Mouse (Mus musculus) cerebellum, postnatal 4 days (tissue): Measurements from ENCODE around the gene Fgf22.

Experiments
- DNase-seq, 2 experiments: peaks; one replicate each; pipeline ENCODE4 v3.0.0; 2022; ENCODE audit warnings: low spot score in 2 of 2, mixed read lengths in 1 of 2

Gene Fgf22

DNA sequence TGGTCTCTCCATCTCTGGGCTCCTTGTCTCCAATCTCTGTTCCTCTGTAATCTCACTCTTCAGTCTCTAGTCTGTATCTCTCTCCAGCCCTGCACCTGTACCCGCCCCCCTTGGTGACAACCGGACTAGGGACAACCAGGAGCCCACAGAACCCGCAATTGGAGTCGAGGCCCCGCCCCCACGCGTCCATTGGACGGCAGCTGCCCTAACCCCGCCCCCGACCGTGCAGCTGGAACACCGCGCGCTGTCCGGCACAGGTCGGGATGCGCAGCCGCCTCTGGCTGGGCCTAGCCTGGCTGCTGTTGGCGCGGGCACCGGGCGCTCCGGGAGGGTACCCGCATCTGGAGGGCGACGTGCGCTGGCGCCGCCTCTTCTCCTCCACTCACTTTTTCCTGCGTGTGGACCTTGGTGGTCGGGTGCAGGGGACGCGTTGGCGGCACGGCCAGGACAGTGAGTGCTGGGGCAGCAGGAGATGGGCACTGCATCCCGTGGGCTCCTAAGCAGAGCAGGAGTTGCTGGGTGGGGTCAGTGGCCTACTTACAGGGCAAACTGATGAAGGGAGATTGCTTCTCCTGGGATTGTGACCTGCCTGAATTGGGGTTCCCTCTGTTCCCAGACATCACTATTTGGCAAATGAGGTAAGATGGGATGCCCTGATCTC lies at the start of gene Fgf22:
Fgf22 (plus strand) TSS at position 221 of the 661 bp plus-strand sequence.
- DNase-seq: peak; percentile 56 to 78

DNA sequence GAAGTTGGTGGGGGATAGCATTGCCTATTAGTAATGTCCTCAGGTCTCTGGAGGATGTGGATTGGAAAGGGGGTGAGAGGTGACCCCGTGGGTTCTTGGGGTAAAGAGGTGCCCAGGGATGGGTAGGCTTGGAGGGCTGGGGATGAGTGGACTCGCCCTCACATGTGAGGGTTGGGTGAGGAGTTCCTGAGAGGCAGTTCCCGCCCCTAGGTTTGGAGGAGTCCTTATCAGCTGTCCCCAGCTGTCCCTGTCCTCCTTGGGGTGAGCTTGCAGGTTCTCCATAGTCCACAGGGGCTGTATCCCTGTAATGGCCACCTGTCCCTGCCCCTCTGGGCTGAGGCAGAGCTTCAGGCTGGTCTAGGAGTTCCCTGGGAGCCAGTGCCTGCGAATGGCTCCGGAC lies 48.9 kb upstream of the Fgf22 start:
- DNase-seq: no peak

GRCm38 (mm10) chr10:79706406-79707094 lies 48.3 kb upstream of the Fgf22 start:
- no peak for DNase-seq

GRCm38 (mm10) chr10:79707162-79707561 lies 47.7 kb upstream of the Fgf22 start:
- no peak for DNase-seq

GRCm38 (mm10) chr10:79707759-79708158 lies 47.1 kb upstream of the Fgf22 start:
- no peak for DNase-seq

DNA sequence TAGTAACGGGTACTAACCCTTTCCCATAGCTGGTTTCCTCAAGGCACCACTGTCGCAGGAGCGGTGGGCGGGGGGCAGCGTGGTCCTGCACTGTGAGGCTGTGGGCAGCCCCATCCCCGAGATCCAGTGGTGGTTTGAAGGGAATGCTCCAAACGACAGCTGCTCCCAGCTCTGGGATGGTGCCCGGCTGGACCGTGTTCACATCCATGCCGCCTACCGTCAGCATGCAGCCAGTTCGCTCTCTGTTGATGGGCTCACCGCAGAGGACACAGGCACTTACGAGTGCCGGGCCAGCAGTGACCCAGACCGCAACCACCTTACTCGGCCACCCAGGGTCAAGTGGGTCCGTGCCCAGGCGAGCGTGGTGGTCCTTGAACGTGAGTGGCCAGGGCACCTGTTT lies 46.2 kb upstream of the Fgf22 start:
- DNase-seq: no peak

GRCm38 (mm10) chr10:79709307-79709706 lies 45.6 kb upstream of the Fgf22 start:
- DNase-seq: no peak

DNA sequence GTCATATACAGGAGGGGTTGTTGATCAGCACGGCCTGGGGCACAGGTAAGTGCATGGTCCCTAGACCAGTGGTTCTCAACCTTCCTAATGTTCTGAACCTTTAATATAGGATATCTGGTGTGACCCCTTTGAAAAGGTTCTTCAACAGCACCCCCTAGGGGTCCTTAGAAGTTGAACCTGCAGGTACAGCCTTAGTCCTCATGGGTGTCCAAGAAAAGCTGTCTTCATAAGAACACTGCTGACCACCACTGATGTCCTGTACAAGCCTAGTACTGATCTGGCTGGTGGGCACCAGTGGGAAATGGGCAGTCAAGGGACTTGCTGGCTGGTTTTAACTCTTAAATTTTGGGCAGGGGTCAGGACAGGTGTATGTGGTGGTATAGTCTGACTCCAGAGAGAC lies 42.8 kb upstream of the Fgf22 start:
- DNase-seq: no peak

DNA sequence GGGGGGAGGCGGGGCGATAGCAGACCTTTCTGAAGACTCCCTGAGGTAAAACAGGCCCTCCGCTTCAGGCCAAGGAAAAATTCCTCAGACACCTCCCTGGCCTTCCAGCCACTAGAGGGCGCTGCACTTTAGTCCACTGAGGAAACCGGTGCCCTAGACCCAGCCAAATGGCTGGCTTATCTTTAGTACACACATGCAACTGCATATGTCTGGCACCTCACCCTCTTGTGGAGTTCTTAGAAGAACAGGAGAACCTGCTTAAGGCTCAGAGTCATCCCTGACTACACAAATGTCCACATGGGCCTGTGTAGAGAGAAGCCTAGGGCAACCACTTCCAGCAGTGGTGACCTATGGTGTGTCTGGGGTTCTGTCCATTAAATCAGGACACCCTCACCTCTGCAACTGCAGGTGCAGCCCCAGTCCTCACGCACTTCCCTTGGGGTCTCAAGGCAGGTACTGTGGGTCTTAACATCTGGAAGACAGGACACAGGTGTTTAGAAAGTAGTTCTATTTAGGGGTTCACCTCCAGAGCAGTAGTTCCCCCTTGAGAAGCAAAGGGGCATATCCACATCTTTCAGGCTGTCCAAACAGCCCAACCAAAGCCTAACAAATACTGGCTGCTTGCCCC lies 42.3 kb upstream of the Fgf22 start:
- peak; percentile 72 to 83 for DNase-seq

DNA sequence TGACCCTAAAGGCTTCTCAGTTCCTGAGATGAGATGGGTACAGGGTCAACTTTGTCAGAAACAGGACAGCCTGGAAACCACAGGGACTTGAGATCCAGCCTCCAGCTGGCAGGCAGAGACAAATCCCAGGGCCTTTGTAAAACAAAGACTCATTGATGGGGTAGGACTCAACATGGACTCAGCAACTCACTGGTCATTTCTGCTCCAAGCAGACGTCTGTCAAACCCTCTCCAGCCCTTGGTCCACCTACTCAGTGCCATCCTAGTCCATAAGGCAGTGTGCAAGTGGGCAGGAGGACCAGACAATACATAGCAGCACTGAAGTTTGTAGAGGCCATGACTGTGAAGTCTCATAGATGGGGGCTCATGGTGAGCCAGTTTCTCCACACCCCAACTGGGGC lies 41.7 kb upstream of the Fgf22 start:
- no peak for DNase-seq

- peak in 1 of 2 experiments; percentile 65 for DNase-seq
These were observed 39.9 kb upstream of the Fgf22 start for GRCm38 (mm10) chr10:79714996-79715395.

DNA sequence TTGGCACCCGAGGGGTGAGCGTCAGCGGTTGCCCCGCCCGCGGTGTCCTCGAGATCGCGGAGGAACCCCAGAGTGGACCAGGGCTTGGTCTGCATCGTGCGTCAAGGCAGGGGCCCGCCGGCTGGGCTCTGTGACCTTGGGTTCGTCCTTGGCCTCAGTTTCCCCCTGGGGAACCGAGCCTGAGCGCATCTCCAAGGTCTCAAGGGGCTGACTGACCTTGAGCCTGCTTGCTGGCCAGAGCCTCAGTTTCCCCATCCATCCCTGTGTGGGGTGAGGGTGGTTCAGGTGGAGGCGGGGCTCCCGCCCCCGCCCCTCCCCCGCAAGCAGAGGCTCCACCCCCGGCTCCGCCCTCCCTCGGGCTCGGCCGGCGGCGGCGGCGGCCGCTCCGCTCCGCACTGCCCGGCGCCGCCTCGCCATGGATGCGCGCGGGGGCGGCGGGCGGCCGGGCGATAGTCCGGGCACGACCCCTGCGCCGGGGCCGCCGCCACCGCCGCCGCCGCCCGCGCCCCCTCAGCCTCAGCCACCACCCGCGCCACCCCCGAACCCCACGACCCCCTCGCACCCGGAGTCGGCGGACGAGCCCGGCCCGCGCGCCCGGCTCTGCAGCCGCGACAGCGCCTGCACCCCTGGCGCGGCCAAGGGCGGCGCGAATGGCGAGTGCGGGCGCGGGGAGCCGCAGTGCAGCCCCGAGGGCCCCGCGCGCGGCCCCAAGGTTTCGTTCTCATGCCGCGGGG lies 38.5 kb upstream of the Fgf22 start, which contains the start of gene Hcn2:
Hcn2 (plus strand) TSS at position 381 of the 734 bp plus-strand sequence.
- no peak for DNase-seq

- DNase-seq: no peak
These were observed 37.9 kb upstream of the Fgf22 start for GRCm38 (mm10) chr10:79716988-79717355.

DNA sequence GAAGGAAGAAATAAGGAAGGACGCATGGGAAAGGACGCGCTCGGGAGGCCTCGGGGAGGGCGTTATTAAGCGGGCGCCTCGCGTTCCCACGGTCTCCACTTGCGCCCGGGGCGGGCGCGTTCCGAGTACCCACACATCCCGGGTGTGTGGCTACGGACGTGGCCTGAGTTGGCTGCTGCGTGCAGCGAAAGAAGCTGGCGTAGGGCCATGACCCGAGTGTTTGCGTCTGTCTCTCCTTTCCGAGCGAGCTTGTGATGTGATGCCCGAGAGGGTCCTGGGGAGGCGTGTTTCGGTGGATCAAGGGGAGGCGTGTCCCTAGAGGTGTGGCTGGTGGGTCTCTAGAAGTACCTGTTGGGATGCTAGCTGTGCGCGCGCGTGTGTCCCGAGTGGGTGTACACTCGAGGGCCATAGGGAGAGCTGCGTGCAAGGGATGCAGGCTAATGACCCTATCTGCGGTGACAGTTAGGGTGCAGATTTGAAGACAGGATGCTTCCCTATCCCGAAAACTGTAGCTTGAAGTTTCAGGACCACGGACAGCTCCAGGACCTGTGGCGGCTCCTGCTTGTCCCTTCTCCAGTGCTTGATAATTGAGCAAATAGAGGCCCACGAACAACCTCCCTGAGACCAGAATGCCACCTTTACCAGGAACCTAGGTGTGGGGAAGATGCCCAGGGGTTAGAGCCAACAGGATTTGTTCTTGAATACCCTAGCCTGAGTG lies 37.1 kb upstream of the Fgf22 start:
- DNase-seq: no peak

DNA sequence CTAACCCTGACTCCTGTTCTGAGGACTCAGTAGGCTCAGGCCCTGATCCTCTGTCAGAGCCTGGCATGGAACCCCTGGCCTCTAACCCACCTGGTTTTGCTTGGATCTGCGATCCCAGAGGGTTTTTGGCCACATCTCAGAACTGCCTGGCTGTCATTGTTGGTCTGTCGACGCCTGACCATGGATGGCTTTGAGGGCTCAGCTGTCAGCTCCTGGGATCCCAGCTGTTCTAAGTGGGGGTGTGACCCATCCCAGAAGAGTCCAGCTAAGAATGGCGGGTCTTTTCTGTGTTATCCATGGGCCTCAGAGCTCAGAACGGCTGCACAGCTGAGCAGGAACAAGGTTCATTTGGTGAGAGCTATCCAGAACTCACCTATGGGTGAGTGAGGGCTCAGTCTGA lies 33.8 kb upstream of the Fgf22 start:
- DNase-seq: no peak

GRCm38 (mm10) chr10:79723047-79723446 lies 31.8 kb upstream of the Fgf22 start:
- no peak for DNase-seq

- no peak for DNase-seq
These were observed 31.2 kb upstream of the Fgf22 start for GRCm38 (mm10) chr10:79723692-79724091.

GRCm38 (mm10) chr10:79726090-79726489 lies 28.8 kb upstream of the Fgf22 start:
- peak in 1 of 2 experiments; percentile 55 for DNase-seq

DNA sequence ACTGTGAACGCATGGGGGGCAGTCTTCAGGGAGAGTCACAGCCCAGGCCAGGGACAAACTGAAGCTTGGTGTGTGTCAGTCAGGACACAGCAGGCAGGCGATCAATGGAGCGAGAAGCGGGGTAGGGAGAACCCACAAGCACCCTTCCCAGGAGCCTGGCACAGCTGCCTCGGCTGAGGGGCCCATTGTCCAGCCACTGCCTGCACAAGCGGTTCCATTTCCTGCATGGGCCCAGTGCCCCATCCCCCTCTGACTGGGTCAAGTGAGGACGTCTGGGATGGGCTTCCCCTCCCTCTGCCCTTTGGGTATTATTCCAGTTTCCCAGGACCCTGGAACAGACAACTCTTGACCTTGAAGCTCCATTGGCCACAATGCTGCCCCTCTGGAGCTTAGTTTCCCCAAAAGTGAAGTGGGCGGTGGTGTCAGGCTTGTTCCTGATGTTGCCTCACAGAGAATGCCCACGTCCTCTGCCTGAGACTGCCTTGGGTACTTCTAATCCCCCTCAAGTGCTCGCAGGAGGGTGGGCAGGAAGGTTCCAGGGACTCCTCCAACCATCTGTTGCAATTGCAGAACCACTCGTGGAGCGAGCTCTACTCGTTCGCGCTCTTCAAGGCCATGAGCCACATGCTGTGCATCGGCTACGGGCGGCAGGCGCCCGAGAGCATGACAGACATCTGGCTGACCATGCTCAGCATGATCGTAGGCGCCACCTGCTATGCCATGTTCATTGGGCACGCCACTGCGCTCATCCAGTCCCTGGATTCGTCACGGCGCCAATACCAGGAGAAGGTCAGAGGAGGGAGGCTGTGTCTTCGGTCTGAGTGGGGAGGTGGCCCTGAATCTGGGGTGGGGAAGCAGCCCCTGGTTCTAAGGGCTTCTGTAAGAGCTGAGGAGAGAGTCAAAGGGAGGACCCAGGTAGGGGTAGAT lies 26.3 kb upstream of the Fgf22 start:
- DNase-seq: no peak

GRCm38 (mm10) chr10:79729357-79729965 lies 25.4 kb upstream of the Fgf22 start:
- peak in 1 of 2 experiments; percentile 50 for DNase-seq
